Mouse (Mus musculus) thymus, postnatal 36 days (tissue): Measurements from ENCODE around the gene Atf6.

Source experiments
- DNase-seq, 2 experiments: peaks; one replicate each; pipeline ENCODE4 v3.0.0; 2022; ENCODE audit warnings: mixed read lengths in 2 of 2

Gene Atf6

DNA sequence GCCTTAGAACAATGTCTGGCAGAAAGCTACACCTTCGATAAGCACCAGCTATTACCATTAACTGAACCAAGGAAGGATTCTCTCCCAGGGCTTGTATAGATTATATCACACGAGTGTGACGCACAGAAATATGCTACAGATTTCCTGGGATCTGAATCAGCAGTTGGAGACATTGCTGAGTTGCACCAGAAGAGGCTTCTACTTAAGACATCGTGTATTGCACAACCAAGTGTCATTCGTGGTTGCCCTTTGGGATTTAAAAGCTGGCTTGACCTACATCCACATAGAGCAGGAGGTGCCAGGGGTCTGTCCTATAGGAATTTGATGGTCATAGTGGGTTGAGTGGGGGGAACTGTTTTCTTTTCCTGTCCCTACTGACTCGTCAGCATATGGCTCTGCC is 164.6 kb downstream of the Atf6 start:
- DNase-seq: no peak

DNA sequence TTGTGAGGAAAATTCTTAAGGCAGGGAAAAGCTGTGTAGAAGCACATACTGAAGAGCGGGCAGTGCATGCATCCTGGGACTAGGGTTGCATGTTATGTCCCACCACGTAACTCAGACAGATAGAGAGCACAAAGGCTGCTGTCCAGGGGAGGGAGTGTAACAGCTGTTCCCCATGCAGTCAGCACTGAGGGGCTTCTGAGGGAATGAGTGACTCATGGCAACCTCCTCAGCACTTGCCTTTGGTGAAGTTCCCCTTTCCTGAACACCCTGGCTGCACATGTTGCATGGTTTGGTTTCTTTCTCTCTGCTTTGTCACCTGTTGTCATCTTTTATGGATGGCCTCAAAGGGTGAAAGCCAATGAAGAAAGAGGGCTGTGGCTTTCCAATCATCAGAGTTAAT is 165.3 kb downstream of the Atf6 start:
- DNase-seq: no peak

DNA sequence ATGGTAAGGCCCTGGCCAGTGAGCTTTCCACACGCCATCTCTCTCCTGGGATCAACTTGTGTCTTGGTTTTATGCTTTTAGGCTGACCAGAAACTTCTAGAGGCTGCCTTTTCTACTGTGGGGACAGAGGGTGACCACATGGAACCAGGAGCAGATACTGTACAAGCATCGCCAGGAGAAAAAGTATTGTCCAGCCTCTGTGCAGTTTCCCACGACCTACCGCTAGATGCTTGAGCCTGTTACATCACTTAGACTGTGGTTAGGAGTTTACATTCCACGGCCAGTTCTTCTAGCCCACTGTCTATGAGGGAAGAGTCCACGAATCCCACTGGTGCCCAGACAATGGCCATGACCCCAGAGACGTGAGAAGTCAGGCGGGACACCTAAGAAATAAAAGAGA is 166.0 kb downstream of the Atf6 start:
- no peak for DNase-seq

DNA sequence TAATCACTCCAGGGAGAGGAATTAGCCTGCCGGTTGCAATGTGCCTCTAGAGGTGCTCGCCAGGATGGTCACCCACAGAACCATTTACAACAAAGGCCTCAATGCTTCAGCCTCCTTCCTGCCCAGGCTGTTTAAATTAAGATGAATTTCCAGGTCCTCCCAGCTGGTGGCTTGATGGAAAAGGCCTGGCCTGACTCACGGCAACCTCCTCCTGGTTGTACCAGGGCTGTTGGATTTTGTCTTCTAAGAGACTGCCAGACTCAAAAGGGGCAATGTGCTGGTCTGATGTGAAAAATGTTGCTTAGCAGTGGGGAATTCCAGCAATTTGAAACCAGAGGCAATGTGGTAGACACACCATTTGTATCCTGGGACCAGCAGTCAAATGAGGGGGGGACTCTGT is 166.4 kb downstream of the Atf6 start:
- DNase-seq: no peak

DNA sequence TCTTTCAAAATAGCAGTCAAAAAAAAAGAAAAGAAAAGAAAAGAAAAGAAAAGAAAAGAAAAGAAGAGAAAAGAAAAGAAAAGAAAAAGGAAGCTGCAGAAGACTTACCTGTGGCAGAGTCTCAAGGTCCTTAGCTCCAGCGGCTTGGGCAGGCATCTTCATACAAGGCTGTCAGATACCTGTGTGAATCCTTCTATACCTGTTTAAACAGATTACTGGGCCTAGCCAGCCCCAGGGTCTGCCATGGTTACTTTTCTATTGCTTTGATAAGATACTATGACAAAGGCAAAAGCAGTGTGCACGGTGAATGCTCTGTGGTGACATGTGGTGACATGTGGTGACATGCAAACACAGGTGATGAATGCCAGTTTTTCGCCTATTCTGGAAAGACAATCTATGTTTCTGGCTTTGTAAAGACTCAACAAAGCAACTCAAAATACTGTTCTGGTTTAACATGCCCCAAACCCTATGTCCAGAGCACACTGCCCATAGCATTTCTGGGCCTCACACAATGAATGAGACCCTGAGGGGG is 167.0 kb downstream of the Atf6 start:
- no peak for DNase-seq

DNA sequence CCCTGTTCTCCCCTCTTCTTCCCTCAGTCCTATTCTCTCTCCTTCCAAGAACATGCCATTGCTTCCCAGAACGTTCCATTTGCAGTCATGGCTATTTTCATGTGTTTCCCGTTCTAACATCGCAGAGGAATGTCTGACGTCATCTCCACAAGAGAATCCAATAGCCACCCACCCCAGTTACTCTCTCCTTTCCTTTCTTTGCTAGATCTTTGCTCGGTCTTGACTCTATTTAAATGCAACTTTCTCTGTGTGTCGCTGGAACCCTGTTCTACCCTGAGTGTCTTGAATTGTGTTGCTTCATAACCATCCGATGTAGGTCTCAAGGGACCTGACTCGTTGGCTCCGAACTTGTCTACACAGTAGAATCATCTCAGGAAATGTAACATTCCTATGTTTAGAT is 168.0 kb downstream of the Atf6 start:
- DNase-seq: no peak

DNA sequence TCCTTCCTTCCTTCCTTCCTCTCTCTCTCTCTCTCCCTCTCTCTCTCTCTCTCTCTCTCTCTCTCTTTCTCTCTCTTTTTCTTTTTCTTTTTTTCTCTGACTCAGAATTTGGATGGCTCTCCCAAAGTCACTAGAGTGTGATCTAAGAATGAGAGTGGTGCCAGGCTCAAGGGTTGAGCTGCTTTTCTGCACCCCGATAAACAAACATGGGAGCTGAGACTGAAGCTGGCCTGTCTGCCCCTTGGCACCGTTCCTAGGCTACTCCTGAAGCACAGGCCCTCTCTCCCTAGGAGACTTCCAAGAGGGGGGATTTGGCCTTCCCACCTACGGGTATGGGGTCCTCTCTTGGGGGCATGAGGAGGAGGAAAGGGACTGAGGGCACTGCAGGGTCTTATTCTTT is 168.8 kb downstream of the Atf6 start:
- DNase-seq: no peak

DNA sequence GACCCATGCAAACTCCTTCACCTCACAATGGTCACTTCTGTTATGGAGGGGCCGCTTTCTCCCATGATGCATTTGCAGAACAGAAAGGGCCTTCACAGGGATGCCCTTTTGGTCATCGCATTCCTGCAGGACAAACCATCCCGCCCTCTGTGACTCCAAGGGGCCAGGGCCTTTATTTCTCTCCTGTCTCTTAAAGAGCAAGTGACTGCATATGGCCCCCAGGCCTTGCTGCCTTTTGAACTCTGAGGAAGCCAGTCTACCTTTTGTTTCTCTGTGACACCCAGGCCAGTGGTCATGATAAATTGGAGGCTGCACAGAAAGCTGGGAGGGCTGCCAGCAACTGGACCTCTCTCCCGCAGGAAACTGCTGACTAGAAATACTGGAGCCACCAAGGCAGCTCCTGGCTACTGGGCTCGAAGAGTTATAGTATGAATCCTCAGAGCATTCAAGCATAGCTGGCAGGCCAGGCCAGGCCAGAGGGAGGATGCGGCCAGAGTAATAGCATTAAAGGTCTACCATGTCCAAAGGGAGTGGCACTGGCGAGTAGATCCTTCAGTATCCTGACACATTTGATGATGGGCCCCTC is 169.7 kb downstream of the Atf6 start:
- DNase-seq: no peak

DNA sequence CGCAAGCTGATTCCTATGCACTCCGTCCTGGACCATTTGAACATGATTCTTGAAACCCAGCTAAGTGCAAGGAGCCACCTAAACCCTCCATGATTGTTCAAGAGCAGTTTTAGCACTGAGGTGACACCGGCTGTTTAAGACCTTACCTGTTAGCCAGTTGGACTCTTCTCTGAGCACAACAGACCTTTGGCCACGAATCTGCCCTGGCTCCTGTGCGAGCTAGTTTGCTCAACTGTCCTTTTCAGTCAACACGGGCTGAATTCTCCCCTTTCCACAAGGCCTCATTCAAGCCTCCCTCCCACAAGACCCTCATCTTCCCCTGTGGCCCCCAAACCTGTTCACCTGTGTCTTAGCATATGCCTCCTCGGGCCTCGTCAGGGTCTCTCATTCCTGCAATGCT is 170.6 kb downstream of the Atf6 start:
- DNase-seq: no peak

DNA sequence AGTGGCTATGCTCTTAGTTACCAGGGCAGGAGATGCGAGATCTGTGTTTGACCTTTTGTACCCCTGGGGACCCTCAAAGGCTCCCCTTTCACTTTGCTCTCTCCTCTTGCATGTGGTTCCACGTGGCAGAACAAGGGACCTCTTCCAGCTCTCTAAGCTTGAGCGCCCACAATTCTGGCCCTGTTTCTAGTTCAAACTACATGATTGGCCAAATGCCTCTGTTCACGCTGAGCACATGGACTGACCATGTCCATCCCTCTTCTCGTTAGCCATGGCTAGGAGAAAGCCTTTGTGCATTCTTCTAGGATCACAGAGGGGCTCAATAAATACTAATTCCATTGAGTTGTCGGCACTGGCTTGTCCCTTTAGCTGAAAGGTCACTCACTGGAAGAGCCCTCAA is 172.2 kb downstream of the Atf6 start:
- no peak for DNase-seq

DNA sequence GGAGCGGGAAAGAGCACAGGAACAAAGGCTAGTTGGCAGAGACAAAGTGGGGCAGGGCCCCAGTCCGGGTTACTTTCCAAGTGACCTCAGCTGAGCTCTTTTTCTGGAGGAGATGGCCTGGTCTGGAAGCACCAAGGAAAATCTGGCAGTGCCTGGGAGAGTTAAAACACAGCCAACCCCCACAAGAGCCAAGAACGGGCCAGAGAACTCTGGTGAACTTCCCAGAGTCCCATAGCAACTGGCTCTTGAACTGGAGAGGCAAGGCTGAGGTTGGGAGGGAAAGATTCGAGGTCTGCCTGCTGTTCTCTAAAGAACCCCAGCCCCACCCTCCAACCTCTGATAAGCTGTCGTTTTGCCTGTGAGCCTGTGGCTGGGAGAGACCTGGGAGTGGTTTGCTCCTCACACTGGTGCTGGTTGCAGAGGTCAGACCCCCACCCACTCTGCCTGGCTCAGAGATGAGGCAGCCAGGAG is 172.7 kb downstream of the Atf6 start:
- no peak for DNase-seq

DNA sequence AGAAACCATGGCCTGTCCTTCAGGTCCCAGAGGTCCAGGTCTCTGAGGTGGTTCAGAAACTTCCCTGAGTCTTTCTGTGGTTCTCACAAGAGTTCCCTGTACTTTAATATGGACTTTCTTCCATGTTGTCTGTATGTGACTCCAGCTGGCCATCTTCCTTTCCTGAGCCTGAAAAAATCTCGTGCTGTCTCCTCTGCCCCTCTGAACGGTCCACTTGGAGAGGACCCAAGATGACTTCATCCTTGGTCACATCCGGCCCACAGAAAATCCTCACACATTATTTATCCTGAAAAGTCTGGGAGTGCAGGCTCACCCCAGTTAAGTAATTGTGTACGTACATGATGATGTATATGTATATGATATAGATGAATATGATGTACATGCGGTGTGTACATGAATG is 176.3 kb downstream of the Atf6 start:
- no peak for DNase-seq

DNA sequence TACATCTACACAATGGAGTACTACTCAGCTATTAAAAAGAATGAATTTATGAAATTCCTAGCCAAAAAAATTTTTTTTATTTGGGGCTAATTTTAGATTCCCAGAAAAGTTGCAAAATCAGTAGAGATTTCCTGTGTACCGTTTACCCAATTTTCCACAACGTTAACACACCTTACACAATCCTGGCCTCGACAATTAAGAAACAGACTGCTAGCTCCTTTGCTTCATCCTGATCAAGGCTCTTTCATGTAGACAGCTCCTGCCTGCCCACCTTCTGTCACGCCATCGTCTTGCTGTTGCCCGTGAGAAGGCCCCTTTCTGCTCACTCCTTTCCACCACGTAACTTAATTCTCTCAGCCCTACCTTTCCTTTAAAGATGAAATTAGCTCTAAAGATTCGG is 177.8 kb downstream of the Atf6 start:
- no peak for DNase-seq

DNA sequence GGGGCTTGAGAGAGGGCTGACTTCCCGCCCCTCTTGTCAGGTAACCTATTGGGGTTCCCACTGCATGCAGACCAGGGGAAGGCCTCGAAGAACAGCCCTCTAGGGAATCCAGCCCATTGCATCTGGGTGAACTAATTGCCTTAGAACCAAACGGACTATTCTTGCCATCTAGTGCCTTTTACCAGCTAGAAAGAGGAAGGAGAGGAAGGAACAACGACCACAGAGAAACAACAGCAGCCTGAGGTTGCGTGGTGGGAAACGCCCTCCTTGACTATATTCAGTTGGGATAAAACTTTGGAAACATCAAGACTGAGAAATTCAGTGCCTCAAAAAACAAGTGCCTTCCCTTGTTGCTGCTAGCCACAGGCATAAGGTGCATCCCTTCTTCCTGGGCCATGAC is 183.7 kb downstream of the Atf6 start:
- DNase-seq: no peak

DNA sequence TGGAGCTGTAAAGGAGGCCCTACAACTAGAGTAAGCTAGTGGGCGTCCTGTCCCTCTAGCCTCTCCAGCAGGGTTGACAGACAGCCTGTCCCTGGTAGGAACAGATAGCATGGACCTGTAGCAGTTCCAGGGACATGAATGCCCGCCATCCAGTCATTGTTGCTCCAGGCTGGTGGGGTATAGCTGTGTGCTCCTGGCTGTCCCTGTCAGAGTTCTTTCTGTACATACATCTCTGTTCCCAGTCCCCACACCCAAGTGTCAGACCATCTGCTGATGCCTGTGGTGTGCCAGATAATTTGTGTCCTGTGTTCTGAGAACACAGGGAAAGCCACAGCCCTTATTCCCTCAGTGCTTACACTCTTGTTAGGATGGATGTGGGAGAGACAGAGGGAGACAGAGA is 187.9 kb downstream of the Atf6 start:
- DNase-seq: no peak

DNA sequence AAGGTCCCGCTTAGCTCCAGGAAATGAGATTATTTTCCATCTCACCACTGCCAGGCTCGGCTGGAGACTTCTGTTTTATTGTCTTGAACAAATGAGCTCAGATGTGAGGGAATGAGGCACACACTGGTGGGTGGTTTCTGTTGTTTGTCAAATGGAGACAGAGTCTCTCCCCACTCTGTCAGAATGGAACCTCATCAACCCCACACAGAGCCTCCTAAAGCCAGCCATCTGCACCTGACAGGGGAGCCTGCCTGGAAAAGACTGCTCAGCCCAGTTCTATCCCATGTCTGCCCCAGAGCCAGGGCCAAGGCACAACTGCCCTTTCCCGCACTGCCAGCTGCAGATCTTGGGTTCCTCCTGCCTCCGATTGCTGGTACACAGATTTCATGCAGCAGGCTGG is 188.7 kb downstream of the Atf6 start:
- DNase-seq: no peak

DNA sequence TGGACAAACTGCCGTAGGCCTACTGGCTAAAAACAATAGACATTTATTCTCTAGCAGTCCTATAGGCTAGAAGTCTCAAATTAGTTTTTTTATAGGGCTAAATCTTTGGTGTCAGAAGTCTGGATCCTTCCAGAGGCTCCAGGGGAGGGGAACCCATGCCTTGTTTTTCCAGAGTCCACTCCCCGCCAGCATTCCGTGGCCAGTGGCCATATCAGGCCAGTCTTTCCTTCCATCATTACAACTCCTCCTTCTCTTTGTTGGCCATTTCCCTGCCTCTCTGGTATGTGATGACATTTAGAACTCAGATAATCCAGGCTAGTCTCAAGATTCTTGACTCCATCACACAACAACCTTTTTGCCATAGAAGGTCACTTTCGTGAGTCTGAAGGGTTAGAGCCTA is 189.9 kb downstream of the Atf6 start:
- no peak for DNase-seq

DNA sequence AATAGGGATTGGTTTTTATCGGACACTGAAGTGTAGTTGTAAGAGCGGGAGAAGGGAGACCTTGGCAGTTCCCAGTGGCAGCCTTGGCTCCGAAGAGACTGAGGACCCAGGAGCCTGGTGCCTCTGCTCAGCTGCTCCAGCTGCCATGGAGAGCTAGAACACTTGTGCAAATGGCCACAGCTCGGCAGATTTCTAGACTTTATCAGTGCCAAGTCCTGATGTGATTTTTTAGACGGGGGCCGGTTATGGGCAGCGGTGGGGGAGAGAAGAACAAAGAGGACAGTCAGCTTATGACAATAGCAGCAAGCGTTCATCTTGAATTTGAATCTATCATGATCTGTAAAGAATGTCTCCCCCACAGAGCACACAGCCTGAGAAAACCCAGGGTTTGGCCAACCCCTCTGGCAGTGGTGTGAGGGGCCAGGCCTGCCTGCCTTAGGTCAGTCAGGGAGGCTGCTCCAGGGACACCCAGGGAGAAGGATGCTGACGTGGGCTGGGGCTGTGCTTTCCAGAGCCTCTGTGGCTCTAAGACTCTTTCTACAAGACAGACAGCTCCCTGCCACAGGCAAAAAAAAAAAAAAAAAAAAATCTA is 193.3 kb downstream of the Atf6 start:
- DNase-seq: no peak

DNA sequence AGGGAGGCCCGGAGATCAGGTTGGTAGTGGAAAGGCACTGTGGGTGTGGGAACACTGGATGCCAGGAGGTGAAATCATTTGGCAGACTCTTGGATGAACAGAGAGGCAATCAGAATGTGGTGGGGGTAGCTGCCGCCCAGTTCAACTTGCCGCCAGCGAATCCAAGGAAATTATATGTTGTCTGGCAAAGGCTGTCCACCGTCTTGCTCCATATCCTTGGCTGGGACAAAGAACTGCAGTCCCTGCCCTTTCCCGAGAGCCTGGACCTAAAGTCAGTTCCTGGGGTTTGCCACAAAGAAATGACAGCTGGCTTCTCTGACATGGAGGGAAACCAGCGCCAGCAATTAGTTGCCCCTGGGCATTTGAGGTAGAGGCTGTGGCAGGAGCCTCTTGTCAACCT is 202.4 kb downstream of the Atf6 start:
- no peak for DNase-seq

DNA sequence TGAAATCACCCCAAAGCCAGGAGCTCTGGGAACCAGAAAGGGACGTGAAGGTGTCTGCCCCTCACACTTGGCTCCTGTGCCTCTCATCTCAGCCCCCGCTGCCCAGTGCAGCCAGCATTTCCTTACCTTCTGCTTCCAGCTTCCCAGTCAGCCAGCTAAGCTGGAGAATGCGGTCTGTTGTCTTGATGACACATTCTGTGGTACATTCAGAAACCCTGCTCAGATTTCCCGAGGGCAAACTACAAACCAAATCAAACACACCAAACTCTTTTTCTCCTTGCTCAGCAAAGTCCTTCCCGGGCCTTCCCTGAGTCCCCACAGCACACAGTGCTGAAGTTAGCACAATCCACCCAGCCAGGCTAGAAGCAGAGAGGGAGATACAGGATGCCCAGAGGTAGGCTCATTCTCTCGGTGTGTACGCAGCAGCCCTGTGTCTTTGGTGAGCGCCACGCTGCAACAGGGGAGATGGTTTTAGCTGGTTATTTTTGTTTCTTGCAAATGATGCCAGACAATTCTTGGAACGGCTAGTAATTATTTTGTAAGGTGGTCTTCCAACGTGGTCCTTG is 202.9 kb downstream of the Atf6 start:
- no peak for DNase-seq

DNA sequence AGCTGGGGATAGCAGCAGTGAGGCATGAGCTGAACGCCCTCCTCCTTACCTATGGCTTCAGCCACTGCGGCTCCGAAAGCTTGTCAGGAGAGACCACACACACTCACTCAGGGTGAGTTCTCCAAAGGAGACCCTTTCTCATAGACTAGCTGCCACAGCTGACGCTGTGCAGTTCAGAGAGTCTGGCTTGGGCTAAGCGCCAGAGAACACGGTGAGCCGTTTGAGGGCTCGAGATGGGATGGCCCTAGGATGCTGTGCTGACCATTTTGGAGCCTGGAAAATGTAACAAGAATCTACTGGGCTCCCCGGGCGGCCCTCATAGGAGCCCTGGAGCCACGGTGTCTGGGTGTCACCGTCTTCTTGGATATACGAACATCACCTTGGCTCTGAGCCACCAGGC is 208.3 kb downstream of the Atf6 start:
- DNase-seq: no peak

DNA sequence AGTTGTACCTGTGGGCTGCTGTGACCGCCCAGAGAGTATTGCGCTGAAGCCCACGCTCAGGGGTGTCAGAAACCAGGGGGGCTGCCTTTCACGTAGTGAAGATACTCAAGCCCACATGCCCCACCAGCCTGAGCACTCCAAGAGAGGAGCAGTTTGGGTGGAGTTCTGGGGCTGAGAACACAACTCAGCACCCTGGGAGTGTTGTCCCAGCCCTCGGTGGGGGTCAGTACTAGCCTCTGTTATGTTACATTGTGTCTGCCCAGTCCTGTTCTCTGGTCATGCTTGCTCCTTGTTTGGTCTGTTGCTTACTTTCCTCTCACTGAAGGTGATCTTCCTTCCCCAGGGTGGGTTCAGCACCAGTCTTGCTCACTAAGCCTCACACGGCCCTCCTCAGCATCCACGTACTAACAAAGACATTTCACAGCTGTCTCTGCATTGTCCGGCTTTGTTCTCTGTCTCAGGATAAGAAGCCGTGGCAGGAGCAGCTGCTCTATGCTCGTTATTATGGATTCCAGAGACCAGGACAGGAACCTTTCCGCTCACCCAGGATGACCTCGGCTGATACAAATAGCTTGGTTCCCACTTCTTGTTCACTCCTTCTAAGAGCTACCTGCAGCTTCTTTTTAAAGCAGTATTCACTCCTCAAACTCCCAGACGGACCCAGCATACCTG is 209.8 kb downstream of the Atf6 start:
- DNase-seq: no peak

DNA sequence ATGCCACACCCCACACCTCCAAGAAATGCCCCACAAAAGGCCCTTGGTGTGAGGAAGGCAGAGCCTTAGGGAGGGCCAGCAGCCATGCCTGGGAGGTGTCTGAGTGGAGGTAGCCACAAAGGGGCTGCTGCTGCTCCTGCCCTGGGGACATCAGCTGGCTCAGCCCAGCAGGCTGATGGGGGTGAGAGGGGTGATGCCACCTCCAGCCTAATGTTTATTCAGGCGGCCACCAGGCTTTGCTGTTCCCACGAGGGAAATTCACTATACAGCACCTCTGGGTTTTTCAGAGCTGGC is 210.4 kb downstream of the Atf6 start:
- no peak for DNase-seq

DNA sequence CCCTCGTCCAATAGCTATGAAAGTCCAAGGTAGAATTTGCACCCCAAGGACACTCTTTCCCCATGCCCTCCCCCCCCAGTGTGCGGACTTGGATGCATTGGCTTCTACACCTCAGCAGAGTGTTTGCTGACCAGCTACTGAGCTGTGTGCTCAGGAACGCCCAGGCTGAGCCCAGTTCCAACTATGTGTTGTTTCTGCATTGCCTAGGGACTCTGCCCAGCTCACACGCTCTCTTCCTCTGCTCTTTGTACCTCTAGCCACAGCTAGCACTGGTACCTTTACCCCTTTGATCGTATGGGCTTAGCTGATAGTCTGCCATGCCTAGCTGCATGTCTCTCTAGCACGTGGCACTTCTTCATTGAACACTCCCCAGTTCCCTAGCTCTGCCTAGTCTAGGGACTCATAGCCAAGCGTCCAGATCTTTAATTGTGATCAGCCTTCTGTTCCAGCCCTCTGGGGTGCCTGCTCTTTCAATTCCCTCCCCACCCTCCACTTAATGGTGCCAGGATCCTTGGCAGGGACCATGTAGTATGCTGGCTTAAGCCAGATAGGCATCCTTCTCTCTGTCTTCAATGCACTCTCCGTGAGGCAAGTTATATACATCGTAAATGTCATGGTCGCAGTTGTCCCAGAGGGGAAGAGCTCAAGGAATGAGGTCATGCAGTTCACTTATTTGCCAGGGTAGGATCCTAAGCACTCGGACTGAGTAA is 210.9 kb downstream of the Atf6 start:
- DNase-seq: no peak
